Mouse (Mus musculus) bone marrow, adult 2 months (tissue): ENCODE data around the gene Cgas.

ENCODE experiments used
- CTCF ChIP-seq: fragments of 200-500 bp; IDR thresholded peaks from 2 replicates; pipeline ENCODE4 v1.5.1; 2011; ENCODE audit warnings: low read length, control low read depth; ENCODE audit not compliant: control insufficient read depth, insufficient read depth
- POLR2A ChIP-seq: fragments of 200-500 bp; IDR thresholded peaks from 2 replicates; pipeline ENCODE4 v1.6.1; 2011; ENCODE audit warnings: low read depth, mild to moderate bottlenecking, control low read depth, low read length, borderline replicate concordance; ENCODE audit not compliant: control insufficient read depth

DNA sequence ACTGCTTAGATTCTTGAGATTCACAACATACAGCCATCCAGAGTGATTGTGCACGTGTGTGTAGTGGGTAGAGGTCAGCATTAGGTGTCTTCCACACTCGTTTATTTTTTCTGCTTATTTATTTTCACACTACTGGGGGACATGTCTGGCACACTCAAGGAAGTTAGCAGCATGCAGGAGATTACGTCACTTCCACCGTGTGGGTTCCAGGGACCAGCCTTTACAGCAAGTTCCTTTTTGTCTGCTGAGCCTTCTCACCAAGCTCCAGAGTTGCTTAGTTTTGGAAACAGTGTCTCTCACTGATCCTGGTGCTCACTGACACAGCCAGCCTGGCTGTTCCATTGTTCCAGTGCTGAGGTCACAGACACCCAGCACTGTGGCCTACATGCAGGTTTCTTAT is 8.3 kb upstream of the Cgas start:
- TF ChIP-seq CTCF (no peak), POLR2A (no peak)
